Mouse (Mus musculus) adipocyte (in vitro differentiated cells): ENCODE results near the gene Bckdha.
A peak's percentile ranks its signal among the peaks of the same experiment; 100 is the strongest.

ENCODE experiments used
- DNase-seq: peaks from one replicate; pipeline ENCODE4 v3.0.0-alpha.2; 2016; ENCODE audit warnings: low spot score

The Bckdha gene

GRCm38 (mm10) chr7:25658657-25659472 lies at the start of gene Bckdha, which contains the start of gene Exosc5:
TSS of gene Bckdha (minus strand) at chr7:25658981.
TSS of gene Exosc5 (plus strand) at chr7:25659164.
- peak; percentile 99 for DNase-seq

GRCm38 (mm10) chr7:25707581-25708292 lies 49.0 kb upstream of the Bckdha start:
- peak; percentile 34 for DNase-seq

GRCm38 (mm10) chr7:25706578-25707170 lies 47.9 kb upstream of the Bckdha start:
- peak; percentile 41 for DNase-seq

GRCm38 (mm10) chr7:25705801-25706251 lies 47.0 kb upstream of the Bckdha start:
- peak; percentile 77 for DNase-seq

- DNase-seq: no peak
Measured at GRCm38 (mm10) chr7:25704716-25705364, 46.1 kb upstream of the Bckdha start.

- peak; percentile 46 for DNase-seq
Measured at GRCm38 (mm10) chr7:25703793-25704494, 45.2 kb upstream of the Bckdha start.

- DNase-seq: no peak
Measured at GRCm38 (mm10) chr7:25702350-25702749, 43.6 kb upstream of the Bckdha start.

GRCm38 (mm10) chr7:25700732-25701131 lies 42.0 kb upstream of the Bckdha start:
- no peak for DNase-seq

- DNase-seq: no peak
Measured at GRCm38 (mm10) chr7:25699851-25700250, 41.1 kb upstream of the Bckdha start.

GRCm38 (mm10) chr7:25694104-25694503 lies 35.3 kb upstream of the Bckdha start:
- DNase-seq: no peak

GRCm38 (mm10) chr7:25690051-25690450 lies 31.3 kb upstream of the Bckdha start:
- DNase-seq: no peak

- no peak for DNase-seq
Measured at GRCm38 (mm10) chr7:25689603-25690021, 30.8 kb upstream of the Bckdha start.

- peak; percentile 71 for DNase-seq
Measured at GRCm38 (mm10) chr7:25688810-25689586, 30.2 kb upstream of the Bckdha start.

- peak; percentile 14 for DNase-seq
Measured at GRCm38 (mm10) chr7:25687811-25688401, 29.1 kb upstream of the Bckdha start.

GRCm38 (mm10) chr7:25686680-25687531 lies 28.1 kb upstream of the Bckdha start, which contains the start of gene Tgfb1:
TSS of gene Tgfb1 (plus strand) at chr7:25687002.
- peak; percentile 64 for DNase-seq

GRCm38 (mm10) chr7:25685926-25686470 lies 27.2 kb upstream of the Bckdha start:
- no peak for DNase-seq

- no peak for DNase-seq
Measured at GRCm38 (mm10) chr7:25684659-25685058, 25.9 kb upstream of the Bckdha start.

- DNase-seq: no peak
Measured at GRCm38 (mm10) chr7:25683474-25684180, 24.8 kb upstream of the Bckdha start.
